Mouse (Mus musculus) midbrain, postnatal 0 days (tissue): ENCODE results near the gene Cpsf4l. TPM values are rescaled to one million over a fixed set of nuclear protein-coding genes. Genes with fewer than 3 reads are reported as not detected.

Experiments
- ATAC-seq: fragments of 200-750 bp; cut with Nextera tagmentation; 2 replicates; pipeline ENCODE4 v1.8.0; 2017; ENCODE audit warnings: moderate number of reproducible peaks, mild to moderate bottlenecking, moderate TSS enrichment, moderate library complexity; ENCODE audit not compliant: low FRiP score
- DNase-seq: peaks from one replicate; pipeline ENCODE4 v3.0.0-alpha.2; 2015; ENCODE audit warnings: low spot score
- H3K27ac ChIP-seq: fragments of 300-500 bp; sonication (generic); 2 replicates; pipeline ENCODE4 v1.5.1; 2014; ENCODE audit warnings: low read depth, mild to moderate bottlenecking, low read length, mixed read lengths
- H3K27me3 ChIP-seq: fragments of 300-500 bp; sonication (generic); 2 replicates; pipeline ENCODE4 v1.6.1; 2014; ENCODE audit warnings: low read length, control low read depth, mixed read lengths; ENCODE audit not compliant: insufficient read depth
- H3K36me3 ChIP-seq: fragments of 300-500 bp; sonication (generic); 2 replicates; pipeline ENCODE4 v1.6.1; 2014; ENCODE audit warnings: low read length, control low read depth, mixed read lengths; ENCODE audit not compliant: insufficient read depth
- H3K4me1 ChIP-seq: fragments of 300-500 bp; sonication (generic); 2 replicates; pipeline ENCODE4 v1.6.1; 2014; ENCODE audit warnings: mild to moderate bottlenecking, control low read depth, antibody characterized with exemption, low read length, mixed read lengths; ENCODE audit not compliant: insufficient read depth
- H3K4me2 ChIP-seq: fragments of 300-500 bp; sonication (generic); 2 replicates; pipeline ENCODE4 v1.6.1; 2014; ENCODE audit warnings: low read depth, mild to moderate bottlenecking, low read length, mixed read lengths; ENCODE audit not compliant: poor library complexity, severe bottlenecking
- H3K4me3 ChIP-seq: fragments of 300-500 bp; sonication (generic); 2 replicates; pipeline ENCODE4 v1.5.1; 2014; ENCODE audit warnings: low read depth, mild to moderate bottlenecking, low read length, moderate library complexity
- H3K9ac ChIP-seq: fragments of 300-500 bp; sonication (generic); replicated peaks from 2 replicates; pipeline ENCODE4 v1.6.1; 2014; ENCODE audit warnings: mild to moderate bottlenecking, low read length, moderate library complexity, mixed read lengths; ENCODE audit not compliant: poor library complexity, severe bottlenecking
- H3K9me3 ChIP-seq: fragments of 300-500 bp; sonication (generic); 2 replicates; pipeline ENCODE4 v1.6.1; 2016; ENCODE audit warnings: low read length, control low read depth
- CTCF ChIP-seq: IDR thresholded peaks from 2 replicates; pipeline ENCODE4 v1.5.1; 2016; ENCODE audit warnings: antibody characterized with exemption, mild to moderate bottlenecking
- WGBS: fragments of 180-500 bp; shearing (Covaris S2); extraction: QIAGEN DNeasy Blood & Tissue Kit; methylation state at CpG from one replicate; pipeline ENCODE4 v1.1.7; 2014; 5-methylcytosine and 5-hydroxymethylcytosine counted together
- polyA plus RNA-seq: library from polyadenylated mRNA; unstranded; fragments of >200 nt; fragmentation: Nextera tagmentation; extraction: Ambion mirVana; gene quantifications from 2 replicates; pipeline ENCODE4 v1.2.1, GENCODE M21; 2015
- total RNA-seq: library from RNA; depleted of rRNA; stranded (reverse); fragments of >200 nt; gene quantifications from 2 replicates; pipeline ENCODE4 v1.2.3, GENCODE M21; 2014

Gene Cpsf4l
- total and polyA plus RNA-seq, 2 experiments from 2014 or later = 0.20 to 0.22 TPM

- Histone ChIP-seq H3K4me1 (peaks cover 12% of the 10 kb centered on the region), H3K4me2 (no peak overlapping the region; the same call in 1 of the 2 replicates), H3K9me3 (no peaks in the 10 kb centered on the region), H3K27me3 (no peaks in the 10 kb centered on the region), H3K4me3 (no peak overlapping the region), H3K36me3 (no peaks in the 10 kb centered on the region), H3K9ac (no peak overlapping the region), H3K27ac (no peak overlapping the region)
- ATAC-seq (no peak), DNase-seq (no peak)
- 81% methylated on average over 11 of the region's 11 CpGs for WGBS
- no peak for TF ChIP-seq CTCF
These were observed 38.0 kb upstream of the Cpsf4l start for GRCm38 (mm10) chr11:113747725-113748380.

- no peaks in the 10 kb centered on the region for H3K9me3 ChIP-seq
- H3K4me3 ChIP-seq = no peak overlapping the region
- peaks cover 12% of the 10 kb centered on the region for H3K4me1 ChIP-seq
- DNase-seq (no peak), ATAC-seq (no peak)
- 75% methylated on average over 16 of the region's 16 CpGs for WGBS
- no peak overlapping the region for H3K9ac ChIP-seq
- no peak overlapping the region for H3K4me2 ChIP-seq
- H3K36me3 ChIP-seq = no peaks in the 10 kb centered on the region
- no peaks in the 10 kb centered on the region for H3K27me3 ChIP-seq
- no peak for TF ChIP-seq CTCF
- no peak overlapping the region for H3K27ac ChIP-seq
These were observed 37.2 kb upstream of the Cpsf4l start for GRCm38 (mm10) chr11:113747056-113747455.

- Histone ChIP-seq H3K4me1 (peaks cover 12% of the 10 kb centered on the region), H3K27me3 (no peaks in the 10 kb centered on the region), H3K36me3 (no peaks in the 10 kb centered on the region), H3K9ac (no peak overlapping the region), H3K27ac (no peak overlapping the region), H3K9me3 (no peaks in the 10 kb centered on the region), H3K4me2 (no peak overlapping the region), H3K4me3 (no peak overlapping the region)
- ATAC-seq (no peak), DNase-seq (no peak)
- WGBS = 79% methylated on average over 4 of the region's 4 CpGs
- TF ChIP-seq CTCF = no peak
These were observed 36.1 kb upstream of the Cpsf4l start for GRCm38 (mm10) chr11:113745961-113746360.

GRCm38 (mm10) chr11:113742998-113743397 lies 33.2 kb upstream of the Cpsf4l start:
- Histone ChIP-seq H3K27me3 (no peaks in the 10 kb centered on the region), H3K27ac (no peak overlapping the region), H3K36me3 (no peaks in the 10 kb centered on the region), H3K9ac (no peak overlapping the region), H3K4me1 (peaks cover 1% of the 10 kb centered on the region; the same call in 1 of the 2 replicates), H3K4me3 (no peak overlapping the region), H3K9me3 (no peaks in the 10 kb centered on the region), H3K4me2 (no peak overlapping the region)
- WGBS = 92% methylated on average over 1 of the region's 1 CpGs
- DNase-seq (no peak), ATAC-seq (no peak)
- TF ChIP-seq CTCF = peak; percentile 42

GRCm38 (mm10) chr11:113740100-113740499 lies 30.3 kb upstream of the Cpsf4l start:
- ATAC-seq (no peak), DNase-seq (no peak)
- WGBS = 87% methylated on average over 7 of the region's 7 CpGs
- no peak overlapping the region for H3K4me3 ChIP-seq
- H3K27ac ChIP-seq = no peak overlapping the region
- H3K4me1 ChIP-seq = no peaks in the 10 kb centered on the region
- no peak overlapping the region for H3K9ac ChIP-seq
- no peak overlapping the region for H3K4me2 ChIP-seq
- 0 out of 2 replicates have a peak, but pooled peaks cover 3% of the 10 kb centered on the region for H3K36me3 ChIP-seq
- TF ChIP-seq CTCF = no peak
- no peaks in the 10 kb centered on the region for H3K9me3 ChIP-seq
- H3K27me3 ChIP-seq = no peaks in the 10 kb centered on the region

GRCm38 (mm10) chr11:113739213-113739612 lies 29.4 kb upstream of the Cpsf4l start:
- Histone ChIP-seq H3K4me1 (no peaks in the 10 kb centered on the region), H3K36me3 (0 out of 2 replicates have a peak, but pooled peaks cover 3% of the 10 kb centered on the region), H3K27ac (no peak overlapping the region), H3K4me3 (no peak overlapping the region), H3K9me3 (no peaks in the 10 kb centered on the region), H3K27me3 (no peaks in the 10 kb centered on the region), H3K9ac (no peak overlapping the region), H3K4me2 (no peak overlapping the region)
- WGBS = 84% methylated on average over 8 of the region's 8 CpGs
- DNase-seq = no peak
- no peak for TF ChIP-seq CTCF
- no peak for ATAC-seq
